Mouse (Mus musculus): ENCODE measurements around the gene Pacrg.

Pacrg gene

DNA sequence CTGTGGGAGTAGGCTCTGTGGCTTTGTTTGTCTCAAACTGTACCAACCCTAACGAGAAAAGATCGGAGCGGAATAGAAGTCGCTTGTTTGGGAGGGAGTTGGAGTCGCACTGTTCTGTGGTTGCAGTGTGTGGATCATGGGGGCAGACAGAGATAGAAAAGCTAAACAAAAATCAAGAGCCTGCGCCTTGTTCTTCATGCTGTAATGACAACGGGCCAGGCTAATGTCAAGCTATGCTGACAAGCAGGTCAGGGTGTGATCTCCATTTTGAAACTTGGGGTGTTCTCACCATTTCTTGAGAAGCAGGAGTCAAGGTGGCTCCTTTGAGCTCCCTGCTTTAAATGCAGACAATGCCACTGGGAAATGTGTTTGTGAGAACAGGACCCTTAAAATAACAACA is 433.8 kb downstream of the Pacrg start:
- DNase-seq (ENCODE audit: low spot score in 2 of 2): no peak

DNA sequence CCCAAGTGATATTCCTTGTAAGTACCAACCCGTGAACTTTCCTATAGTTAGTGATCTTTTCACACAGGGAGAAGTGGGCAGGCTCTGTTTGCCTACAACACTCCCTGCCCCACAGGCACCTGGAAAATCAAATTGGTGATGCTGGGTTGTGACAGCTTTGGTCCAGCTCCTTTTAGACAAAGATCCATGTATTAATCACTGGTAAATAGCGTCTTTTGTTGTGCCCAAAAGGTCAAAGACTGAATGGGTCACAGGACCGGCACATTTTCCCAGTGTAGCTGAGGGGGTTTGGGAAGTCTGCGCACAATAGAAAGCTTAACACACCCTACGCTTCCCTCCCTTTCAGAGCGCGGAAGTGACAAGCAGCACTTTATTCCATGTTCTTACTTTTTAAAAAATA is 434.2 kb downstream of the Pacrg start:
- DNase-seq (ENCODE audit: low spot score in 2 of 2): no peak

DNA sequence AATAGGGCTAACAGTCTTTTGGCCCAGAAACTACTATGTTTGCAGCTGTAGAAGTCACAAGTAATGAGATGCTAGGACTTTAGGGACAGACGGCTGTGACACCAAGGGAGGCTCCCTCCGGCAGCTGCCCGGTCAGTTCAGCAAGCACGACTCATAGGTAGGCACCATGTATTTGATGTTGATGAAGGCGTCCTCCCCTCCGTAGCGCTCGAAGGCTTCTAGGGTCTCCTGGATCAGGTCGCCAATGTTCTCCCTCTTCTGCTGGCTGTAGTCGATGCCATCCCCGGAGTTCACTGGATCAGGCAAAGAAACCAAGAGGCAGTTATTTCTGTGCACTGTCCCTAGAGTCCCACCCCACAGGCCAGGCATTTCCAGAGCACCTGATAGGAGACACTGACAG is 436.9 kb downstream of the Pacrg start:
- no peak for DNase-seq (ENCODE audit: low spot score in 2 of 2)

DNA sequence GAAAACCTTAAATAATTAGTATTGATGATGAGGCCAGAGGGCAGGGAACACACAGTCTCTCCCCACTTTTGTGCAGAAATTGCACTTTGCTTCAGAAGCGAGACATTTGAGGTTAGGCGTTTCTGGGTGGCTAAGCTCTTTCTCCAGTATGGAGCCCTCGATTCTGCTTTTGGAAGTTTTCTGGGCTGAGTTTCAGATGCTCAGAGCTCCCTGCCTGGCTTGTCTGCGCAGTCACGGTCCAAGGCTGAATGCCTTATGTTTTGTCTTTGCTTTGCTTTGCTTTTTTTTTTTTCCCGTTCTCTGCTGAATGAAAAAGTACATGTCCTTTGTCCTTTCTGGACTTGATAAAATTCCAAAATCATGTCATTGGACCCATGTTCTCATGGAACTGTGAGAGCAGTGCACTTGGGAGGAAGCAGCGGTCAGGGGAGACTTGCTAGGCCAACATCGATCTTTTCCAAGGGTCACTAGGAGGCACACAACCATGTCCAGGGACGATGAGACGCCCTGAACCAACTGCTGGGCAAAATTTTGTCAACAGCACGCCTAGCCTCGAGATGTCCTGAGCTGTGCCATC is 438.0 kb downstream of the Pacrg start:
- no peak for DNase-seq (ENCODE audit: low spot score in 2 of 2)

DNA sequence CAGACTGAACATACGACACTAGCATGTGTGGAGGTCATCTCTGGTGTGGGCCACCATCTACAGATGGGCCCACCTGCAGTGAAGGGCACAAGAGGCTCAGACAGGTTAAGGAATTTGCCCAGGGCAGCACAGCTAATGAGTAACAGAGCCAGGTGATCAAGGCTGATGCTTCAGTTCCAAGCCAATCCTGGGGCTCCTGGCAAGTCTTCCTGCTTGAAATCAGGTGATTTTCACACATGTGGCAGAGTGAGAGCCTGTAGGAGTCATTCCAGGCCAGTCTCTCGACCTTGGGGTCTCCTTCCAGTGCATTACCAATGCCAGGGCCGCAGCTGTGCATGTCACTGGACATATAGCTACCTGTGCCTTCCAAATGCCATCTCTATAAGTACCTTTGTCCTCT is 438.6 kb downstream of the Pacrg start:
- DNase-seq (ENCODE audit: low spot score in 2 of 2): no peak

DNA sequence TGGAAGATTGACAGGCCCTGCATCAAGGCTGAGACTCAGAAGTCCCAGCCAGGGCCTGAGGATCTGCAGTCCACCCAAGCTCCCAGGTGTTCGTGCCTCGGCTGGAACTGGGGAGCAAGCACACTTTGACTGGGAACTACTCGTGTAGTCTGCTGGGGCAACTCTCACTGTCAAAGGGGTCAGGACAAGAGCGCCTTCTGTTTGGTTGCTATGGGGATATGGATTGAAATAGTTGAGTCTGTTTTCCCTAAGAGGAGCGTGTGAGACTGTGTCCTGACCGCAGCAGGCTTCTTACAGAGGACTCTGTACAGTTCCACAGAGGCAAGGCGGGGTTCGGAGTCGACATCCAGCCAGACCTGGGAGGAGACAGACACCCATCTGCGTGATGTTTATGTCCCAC is 440.4 kb downstream of the Pacrg start:
- no peak for DNase-seq (ENCODE audit: low spot score in 2 of 2)

DNA sequence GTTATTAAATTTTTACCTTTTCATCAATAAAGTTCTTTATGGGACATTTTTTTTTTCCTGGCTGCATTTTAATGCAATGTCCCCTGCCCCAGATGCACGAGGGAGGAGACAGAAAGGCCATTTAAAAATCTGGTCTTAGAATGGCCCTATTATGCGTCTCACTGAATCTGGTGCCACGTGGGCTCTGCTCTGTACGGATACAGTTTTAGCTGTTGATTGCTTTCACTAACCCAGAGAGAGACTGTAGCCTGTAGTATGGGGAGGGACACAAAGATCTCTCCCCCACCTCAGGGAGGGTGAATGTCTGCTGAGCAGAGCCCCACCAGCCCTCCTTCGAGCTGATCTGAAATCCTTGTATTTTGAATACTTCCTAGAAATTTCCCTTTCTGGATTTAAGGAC is 441.2 kb downstream of the Pacrg start:
- DNase-seq (ENCODE audit: low spot score in 2 of 2): no peak

DNA sequence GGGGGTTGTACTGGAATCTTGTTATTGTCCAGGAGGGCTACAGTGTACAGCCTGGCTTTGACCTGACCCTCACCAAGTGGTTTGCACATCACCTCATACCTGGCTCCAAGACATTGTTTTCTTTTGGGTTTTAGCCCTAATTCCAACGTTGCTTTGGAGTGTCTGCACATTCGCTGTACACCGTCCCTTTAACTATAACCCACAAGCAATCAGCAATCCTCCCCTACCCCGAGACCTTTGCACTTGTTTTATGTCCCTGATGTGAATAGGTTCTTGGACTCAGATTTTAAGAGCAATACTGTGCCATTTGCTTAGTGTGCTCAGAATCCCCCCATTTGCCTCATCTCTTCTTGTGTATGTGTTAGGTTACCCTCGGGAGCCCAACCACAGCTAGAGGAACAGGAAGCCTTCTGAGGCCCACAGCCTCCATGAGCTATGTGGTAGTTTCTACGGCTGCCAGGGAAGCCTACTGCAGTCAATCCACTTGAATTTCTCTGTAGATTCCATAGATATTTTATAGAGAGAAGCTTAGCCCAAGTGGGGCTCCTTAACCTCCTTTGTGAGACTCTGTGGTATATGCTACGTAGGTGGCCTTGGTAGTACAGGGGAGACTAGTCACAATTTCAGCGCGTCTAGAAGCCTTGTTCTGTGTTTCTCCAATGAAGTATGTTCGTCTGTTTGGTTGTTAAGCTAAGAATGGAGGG is 442.0 kb downstream of the Pacrg start:
- DNase-seq (ENCODE audit: low spot score in 2 of 2): no peak

DNA sequence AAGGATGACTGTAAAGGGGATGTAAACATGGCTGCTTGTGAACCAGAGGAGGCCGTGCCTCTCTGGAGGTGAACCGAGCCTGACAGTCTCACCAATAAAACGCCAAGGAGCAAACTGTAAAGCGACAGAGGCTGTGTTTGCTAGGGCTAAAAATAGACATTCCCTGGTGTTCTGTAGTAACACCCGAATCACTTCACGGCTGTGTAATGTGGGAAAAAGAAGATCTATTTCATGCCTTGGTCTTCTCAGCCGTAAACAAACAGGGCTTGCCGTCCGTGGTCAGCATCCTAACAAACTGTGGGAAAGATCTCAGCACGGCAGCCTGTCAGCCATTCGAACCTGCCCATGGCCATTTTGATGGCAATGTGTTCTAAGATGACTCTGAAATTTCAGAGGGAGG is 442.8 kb downstream of the Pacrg start:
- no peak for DNase-seq (ENCODE audit: low spot score in 2 of 2)

DNA sequence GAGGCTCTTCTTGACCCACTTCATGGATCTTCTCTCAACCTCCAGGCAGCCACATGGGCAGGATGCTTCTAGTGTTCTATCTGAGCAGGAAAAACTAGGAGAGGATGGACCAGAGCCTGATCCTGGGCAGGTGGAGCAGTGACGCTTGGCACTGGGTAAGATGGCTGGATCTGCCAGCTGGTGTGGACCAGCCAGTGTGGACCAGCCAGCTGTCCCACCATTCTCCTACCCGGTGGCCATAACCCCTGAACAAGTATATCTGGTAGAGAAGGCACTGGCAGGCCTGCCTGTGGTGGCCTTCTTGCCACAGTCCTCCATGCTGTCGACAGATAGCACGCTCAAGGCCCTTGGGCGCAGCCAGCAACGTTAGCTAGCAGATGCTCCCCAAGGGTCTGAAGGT is 443.2 kb downstream of the Pacrg start:
- DNase-seq (ENCODE audit: low spot score in 2 of 2): no peak

DNA sequence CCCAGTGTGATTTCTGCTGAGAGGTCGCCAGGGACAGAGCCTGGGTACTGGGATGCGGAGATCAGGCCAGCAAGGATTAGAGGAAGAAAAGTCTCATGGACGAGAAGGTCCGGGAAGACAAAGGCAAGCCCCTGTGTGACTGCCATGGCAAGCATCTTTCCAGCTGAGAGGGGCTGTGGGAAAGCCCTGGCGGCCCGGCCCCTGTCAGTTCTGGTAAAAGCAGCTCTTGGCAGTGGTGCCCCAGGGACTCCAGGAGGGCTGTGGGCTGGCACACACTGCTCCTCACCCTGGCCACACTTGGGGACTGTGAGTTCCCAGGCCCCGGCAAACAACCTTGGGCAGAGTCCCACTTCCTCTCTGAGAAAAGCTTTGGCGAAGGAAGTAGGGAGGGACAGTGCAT is 445.3 kb downstream of the Pacrg start:
- DNase-seq (ENCODE audit: low spot score in 2 of 2): peak in 1 of 2 experiments; percentile 35

DNA sequence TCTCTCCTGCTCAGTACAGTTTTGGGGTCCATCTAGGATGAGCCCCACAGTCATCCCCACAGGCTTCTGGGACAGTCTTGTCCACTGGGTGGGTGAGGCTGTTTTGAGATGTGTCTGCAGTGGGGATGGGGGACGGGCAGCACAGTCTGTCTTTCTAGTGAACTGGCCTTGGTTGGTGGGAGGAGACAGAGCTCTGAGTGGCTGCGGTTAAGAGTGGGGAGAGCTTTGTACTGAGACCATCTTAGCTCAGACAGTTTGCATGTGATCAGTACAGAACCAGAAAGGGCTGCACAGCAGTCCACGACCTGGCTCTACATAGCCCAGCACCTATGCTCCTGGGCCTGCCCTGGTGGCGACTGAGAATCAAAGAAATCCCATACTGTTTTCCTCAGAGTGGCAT is 446.3 kb downstream of the Pacrg start:
- no peak for DNase-seq (ENCODE audit: low spot score in 2 of 2)

DNA sequence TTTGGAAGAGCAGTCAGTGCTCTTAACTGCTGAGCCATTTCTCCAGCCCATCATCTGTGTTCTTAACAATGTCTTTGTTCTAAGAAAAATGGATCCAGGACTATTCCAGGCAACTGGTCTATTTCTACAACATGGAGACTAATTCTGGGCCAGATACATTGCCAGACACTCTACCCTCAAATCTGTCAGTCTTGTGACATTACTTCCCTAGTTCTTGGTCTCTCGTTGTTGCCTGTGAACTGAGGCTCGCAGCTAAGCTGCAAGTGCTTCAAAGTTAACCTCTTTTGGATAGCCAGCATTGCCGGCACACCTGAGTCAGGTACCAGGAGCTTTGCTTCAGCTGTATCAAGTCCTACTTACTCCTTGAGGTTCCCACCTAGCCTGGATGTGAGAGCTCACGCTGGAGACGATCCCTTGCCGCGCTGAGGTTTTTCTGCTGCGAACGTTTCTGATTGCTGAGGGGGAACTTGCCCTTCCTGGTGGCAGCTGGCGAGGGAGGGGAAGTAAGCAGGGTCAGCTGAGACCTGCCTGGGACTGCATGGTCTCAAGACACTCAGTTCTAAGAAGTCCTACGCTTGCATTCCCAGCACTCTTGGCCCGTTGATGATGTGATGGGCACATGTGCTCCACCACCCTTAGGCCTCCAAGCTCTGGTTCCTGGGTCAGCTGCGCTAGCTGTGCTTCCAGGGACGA is 447.6 kb downstream of the Pacrg start:
- peak in 1 of 2 experiments; percentile 56 for DNase-seq (ENCODE audit: low spot score in 2 of 2)

DNA sequence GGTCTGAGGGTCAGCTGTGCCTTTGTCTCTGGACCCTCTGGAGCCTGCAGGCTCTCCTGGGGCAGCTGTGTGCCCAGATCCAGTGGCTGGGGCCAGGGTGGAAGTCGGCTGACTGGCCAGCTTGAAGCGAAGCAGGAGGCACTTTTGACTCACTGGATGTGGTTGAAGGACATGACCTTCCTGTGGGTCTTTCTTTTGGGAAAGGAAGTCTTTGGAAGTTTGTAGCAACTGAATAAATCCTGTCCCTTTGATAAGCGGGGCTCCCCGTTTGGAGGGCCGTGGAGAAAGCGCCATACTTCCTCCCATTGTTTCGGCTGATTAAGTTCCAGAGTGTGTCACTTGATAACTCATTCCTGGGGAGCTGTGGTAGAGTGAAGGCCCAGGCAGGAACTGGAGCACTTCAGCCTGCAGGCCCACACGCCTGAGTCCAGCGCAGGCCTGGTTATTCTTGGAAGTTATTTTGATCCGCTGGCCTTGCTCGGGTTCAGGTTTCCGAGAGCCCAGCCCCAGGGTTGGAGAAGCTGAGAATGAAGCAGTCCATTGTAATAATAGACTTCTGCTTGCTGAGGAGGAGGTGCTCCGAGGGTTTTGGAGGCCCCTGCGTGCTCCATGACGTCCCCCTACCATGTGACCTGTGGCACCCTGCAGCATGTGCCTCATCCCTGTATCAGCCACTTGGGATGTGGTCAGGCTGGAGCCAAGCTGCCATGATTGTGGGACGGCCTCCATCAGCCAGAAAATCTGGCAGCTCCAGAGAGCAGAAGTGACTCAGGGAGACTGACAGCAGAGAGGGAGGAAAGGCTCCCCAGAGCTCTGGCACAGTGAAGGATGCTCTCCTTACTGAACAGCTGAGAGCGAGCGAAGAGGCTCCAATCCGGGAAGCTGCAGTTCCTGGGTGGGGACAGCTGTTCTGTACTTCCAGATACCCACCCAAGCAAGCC is 449.6 kb downstream of the Pacrg start:
- peak; percentile 91 to 94 for DNase-seq (ENCODE audit: low spot score in 2 of 2)

DNA sequence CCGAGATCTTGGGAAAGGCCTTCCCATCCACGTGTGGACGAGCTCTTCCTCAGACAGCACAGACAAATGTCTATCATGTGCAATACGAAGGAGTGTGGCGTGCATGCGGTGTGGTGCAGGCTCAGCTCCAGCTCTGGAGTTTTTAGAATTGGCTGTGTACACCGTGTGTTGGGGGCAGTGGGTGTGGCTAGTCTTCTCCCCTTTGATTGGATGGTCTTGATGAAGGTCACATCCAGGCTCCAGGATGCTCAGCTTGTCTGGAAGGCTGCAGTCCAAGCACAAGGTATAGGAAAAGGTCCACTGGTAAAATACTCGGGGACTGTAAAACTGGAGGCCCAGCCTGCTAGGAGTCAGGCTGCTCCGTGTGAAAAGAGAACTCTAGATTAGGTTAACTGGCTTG is 450.4 kb downstream of the Pacrg start:
- DNase-seq (ENCODE audit: low spot score in 2 of 2): peak; percentile 52 to 56

DNA sequence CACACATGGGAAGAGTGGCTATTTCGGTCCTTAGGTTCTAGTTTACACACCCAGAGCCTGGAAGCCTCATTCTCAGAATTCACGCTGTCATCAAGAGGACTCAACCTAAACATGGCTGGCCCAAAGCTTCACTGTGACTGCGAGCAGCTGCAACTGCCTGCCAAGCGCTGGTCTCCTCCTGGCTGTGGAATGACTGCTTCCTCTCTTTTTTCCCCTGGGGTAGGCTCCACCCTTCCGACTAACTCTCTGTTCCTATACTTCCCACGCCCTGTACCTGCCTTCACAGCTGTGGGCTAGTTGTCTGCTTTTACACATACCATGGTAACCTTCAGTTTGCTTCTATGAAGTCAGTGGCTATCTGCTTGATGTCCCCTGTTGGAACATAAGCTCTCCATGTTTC is 453.6 kb downstream of the Pacrg start:
- peak in 1 of 2 experiments; percentile 49 for DNase-seq (ENCODE audit: low spot score in 2 of 2)

DNA sequence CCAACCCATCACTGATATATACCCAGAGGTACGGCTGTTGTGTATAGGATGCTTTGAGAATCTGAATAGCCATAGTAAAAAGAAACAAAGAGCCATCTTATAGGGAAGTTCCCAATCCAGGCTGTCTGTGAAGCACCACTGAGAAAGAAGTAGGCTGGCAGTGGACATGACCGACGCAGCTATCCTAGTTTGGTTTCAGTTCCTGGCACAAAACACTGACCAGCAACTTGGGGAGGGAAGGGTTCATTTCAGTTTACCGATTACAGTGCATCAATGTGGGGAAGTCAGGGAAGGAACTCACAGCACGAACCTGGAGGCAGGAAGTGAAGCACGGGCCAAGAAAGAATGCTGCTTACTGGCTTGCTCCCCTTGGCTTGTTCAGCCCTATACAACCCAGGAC is 456.7 kb downstream of the Pacrg start:
- DNase-seq (ENCODE audit: low spot score in 2 of 2): no peak

DNA sequence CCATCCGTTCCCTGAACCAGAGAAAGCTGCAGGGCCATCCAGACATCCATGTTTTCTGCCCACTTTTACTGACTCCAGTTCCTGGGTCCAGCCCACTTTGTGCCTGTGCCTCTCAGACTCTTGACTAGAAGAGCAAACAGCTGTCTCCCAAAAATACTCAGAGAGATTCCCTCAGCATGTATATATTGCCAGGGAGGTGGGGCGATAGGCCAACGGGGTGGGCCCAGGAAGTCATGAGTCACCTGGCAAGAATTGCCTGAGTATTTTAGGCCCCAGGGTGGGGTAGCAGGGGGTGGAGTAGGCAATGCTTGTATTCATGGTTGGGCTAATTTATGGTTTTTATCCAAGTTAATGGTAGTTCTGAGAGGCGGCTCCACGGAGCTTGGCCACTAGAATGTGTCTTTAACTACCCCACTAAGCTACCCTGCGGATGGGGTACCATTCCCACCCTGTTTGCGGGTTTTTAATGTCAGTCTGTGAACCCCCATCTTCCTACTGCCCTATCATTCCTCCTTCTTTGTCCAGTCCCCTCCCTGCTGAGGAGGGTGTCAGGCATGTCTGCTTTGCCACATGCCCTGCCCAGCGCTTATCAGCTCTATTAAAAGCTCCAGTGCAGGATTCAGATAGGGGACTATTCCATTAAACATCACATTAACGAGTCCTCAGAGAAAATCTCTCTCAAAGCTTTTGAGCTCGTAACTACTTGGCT is 461.5 kb downstream of the Pacrg start:
- DNase-seq (ENCODE audit: low spot score in 2 of 2): peak; percentile 61 to 75

DNA sequence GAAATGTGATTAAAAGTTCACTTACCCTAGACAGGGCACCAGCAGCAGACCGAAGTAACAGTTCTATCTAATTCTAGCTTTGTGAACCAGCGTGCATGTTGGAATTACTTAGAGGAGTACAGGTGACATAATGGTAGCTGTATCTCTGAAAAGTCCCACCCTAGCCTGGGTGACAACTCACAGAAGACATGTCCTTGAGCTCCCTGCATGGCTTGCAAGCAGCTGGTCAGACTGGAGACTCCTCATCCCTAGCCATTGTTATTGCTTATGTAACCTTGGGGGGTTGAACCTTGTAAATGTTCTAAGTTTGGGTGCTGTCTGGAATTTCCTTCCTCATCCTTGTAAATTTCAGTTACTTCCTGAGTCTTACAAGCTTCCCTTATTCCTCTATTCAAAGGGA is 462.5 kb downstream of the Pacrg start:
- DNase-seq (ENCODE audit: low spot score in 2 of 2): no peak

DNA sequence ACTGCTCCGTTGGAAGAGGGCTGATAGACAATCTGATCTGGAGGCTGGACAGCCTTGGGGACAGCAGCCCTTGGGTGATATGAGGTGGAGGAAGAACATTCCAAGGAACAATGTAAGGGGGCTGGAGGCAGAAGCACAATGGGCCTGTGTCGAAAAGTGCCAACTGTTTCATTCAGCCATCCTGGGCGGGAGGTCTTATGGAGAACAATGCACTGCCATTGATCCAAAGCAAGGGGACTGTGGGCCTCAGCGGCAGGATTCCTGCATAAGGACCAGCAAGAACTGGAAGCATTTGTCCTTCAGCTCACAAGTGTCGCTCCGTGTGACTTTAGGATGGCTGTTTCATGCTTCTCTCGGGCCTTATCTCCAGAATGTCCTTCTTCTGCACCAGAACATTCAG is 465.8 kb downstream of the Pacrg start:
- DNase-seq (ENCODE audit: low spot score in 2 of 2): no peak

DNA sequence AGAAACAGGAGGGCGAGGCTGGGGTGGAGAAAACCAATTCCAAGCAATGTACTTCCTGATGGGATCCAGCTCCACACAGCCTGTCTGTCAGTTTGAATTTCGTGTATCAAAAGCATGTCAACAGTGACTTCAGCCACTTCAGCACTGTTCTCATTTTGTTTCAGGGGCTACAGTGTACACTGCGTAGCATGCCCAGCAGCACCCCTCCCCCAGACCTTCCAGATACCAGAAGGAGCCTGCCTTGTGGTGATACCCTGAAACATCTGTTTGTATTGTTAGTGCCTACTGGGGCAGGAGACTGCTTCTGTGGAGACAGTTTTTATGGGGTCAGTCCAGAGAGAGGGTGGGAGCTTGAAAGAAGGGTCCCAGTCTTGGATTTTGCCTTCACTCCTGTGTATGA is 466.4 kb downstream of the Pacrg start:
- DNase-seq (ENCODE audit: low spot score in 2 of 2): no peak

Measured in heart, adult 9 months (tissue).